Mouse (Mus musculus): Measurements from ENCODE around the gene Arid3a.

The Arid3a gene

DNA sequence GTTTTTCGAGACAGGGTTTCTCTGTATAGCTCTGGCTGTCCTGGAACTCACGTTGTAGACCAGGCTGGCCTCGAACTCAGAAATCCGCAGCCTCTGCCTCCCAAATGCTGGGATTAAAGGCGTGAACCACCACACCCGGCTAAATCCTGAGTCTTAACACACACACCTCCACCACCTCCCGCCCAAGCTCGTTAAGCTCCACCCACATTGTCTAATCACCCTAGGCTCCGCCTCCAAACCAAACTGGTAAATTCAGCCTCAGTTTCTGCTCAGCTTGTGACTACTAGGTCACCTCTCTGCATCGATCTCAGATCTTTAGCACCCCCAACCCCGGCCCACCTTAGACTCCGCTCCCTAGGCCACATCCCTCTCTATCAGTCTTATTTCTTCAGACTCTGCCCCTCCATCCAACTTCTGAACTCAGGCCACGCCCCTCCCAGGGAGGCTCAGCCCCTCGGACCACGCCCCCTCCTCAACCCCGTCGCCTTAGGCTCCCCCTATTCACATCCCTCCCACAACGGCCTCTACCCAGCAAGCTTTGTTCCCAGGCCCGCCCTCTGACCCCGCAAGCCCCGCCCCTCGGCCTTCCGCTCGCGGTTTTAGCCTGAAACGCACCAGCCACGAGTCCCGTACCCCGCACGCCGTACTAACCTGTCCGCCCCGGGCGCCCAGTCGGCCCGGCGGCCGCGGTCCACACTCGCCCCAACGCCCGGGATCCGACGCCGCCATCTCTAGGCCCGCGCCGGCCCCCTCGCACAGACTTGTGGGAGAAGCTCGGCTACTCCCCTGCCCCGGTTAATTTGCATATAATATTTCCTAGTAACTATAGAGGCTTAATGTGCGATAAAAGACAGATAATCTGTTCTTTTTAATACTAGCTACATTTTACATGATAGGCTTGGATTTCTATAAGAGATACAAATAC is 18.4 kb upstream of the Arid3a start, which contains the start of gene Med16:
Med16 (minus strand) TSS at position 757 of the 925 bp plus-strand sequence.
- DNase-seq (ENCODE audit: low read depth): peak; percentile 89

DNA sequence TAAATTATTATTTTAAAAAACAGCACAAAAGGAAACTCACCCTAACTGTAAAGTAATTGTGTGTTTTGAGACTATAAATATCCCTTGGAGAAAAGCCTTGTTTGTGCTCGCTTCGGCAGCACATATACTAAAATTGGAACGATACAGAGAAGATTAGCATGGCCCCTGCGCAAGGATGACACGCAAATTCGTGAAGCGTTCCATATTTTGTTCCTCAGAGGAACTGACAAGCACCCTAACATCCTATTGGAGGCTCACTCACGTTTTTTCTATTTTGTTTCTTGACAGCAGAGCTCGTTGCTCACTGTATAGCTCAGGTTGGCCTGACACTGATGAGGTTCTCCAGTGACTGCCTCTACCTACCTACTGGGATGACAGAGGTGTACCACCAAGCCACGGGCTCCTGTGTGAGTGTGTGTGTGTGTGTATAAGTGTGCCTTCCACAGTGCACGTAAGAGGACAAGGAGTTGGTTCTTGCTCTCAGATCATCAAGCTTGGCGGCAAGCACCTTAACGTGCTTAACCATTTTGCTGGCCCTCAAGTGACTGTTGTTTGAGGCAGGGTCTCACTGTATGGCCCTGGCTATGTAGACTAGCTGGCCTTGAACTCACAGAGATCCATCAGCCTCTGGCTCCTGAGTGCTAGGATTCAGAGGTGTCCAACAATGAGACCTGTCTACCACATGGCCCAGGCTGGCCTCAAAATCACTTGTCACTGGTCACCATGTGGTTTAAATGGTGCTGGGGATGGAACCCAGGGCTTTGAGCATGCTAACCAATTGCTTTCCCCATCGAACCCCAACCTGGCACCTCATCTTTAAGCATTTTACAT is 17.5 kb upstream of the Arid3a start:
- DNase-seq (ENCODE audit: low read depth): no peak

DNA sequence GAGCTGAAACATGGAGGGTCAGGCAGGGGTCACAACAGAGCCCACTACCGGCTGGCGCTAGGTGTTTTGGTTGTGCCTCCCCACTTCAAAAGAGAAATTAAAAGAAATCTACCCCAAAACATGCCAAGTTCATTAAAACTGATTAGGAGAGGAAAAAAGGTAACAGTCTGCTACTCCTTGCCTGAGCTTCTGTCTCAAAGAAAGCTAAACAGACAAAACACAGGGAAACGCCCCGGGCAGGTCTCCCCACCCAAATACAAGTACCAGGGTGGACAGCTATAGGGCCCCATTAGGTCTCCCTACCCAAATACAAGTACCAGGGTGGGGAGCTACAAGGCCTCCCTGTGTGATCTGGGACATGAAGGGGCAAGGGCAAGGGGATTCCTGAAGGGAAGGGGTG is 16.3 kb upstream of the Arid3a start, which contains the start of gene Gm26602:
Gm26602 (plus strand) TSS at position 301 of the 400 bp plus-strand sequence.
- no peak for DNase-seq (ENCODE audit: low read depth)

DNA sequence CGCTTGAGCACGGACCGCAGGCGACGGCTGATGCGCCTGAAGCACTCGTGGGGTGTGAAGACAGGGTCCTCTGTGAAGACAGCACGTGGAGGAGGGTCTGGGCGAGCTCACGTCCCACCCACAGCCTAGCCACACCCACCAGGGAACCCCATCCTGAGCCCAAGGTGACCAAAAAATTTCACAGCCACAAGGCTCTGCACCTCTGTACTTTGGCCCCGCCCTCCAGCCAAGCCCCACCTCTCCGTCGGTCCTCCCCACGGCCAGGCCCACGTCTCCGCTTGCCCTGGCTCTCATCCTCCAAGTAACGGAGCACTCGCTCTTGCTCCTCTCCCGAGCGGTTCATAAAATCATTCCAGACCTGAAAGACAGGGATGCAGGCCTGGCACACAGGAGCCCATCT is 14.4 kb upstream of the Arid3a start:
- DNase-seq (ENCODE audit: low read depth): no peak

GRCm38 (mm10) chr10:79914131-79914947 is 12.5 kb upstream of the Arid3a start:
- DNase-seq (ENCODE audit: low read depth): peak; percentile 58

DNA sequence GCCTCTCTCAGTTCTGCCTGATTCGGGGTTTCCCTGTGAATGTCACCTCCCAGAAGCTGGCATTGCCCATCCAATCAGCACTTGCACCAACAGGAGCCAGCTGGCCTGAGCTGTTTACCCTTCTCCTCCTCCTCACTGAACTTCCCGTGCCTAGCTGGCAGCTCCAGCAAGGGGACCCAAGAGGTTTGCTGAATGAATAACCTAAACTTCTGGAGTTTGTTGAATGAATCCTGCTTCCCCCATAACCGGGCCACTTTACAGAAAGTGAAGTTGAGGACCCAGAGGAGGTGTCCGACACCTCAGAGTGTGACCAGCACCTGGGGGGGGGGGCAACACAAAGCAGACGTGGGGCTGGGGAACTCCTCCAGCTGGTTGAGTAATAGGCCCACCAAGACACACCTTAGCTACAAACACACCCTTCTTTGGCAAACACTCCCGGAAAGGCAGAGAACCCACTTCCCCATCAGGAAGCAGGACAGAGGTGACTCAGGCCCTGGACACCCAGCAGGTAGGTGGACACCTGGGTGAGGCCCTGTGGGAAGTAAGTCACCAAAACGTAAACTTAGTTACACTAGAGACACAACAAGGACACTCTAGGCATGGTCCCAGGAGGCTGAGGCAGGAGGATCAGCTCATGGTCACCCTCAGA is 11.8 kb upstream of the Arid3a start:
- no peak for DNase-seq (ENCODE audit: low read depth)

GRCm38 (mm10) chr10:79916081-79916480 is 10.8 kb upstream of the Arid3a start:
- no peak for DNase-seq (ENCODE audit: low read depth)

- DNase-seq (ENCODE audit: low read depth): peak; percentile 64
Measured at GRCm38 (mm10) chr10:79916808-79917531, 9.9 kb upstream of the Arid3a start, which contains the start of gene Kiss1r. TSS of gene Kiss1r (plus strand) at chr10:79916971.

GRCm38 (mm10) chr10:79917532-79918100 is 9.2 kb upstream of the Arid3a start:
- DNase-seq (ENCODE audit: low read depth): no peak

GRCm38 (mm10) chr10:79918231-79919078 is 8.4 kb upstream of the Arid3a start:
- DNase-seq (ENCODE audit: low read depth): no peak

GRCm38 (mm10) chr10:79919251-79919849 is 7.5 kb upstream of the Arid3a start:
- no peak for DNase-seq (ENCODE audit: low read depth)

DNA sequence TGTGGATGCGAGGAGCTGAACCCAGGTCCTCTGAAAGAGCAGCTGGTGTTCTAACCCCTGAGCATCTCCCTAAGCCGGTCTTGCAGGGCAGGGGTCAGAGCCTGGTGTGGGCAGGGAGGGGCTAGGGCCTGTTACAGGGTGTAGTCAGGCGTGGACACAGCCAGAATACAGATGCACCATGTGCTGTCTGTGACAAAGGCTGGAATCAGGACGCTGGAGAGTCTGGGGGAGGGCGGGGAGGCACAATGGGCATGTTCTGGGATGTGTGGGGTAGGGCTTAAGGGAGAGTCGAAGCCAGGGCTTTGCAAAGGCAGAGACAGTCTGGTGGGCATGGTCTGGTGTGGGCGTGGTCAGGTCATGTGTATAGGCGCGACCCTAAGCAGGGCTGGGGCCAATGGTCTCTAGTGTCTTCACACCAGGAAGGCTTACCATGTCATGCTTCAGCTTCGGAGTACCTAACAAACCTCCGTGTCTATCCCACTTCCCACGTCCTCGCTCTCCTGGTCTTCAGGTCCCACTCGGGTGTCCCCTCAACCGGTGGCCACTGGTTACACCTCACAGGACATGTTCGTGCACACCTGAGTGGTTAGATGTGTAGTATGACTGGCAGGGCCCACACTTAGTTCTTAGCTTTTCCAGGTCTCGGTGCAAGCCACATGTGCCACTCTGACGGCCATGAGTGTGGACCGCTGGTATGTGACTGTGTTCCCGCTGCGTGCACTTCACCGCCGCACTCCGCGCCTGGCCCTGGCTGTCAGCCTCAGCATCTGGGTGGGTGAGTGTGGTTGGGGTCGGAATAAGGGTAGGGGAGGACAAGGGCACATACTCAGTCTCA is 6.6 kb upstream of the Arid3a start:
- no peak for DNase-seq (ENCODE audit: low read depth)

DNA sequence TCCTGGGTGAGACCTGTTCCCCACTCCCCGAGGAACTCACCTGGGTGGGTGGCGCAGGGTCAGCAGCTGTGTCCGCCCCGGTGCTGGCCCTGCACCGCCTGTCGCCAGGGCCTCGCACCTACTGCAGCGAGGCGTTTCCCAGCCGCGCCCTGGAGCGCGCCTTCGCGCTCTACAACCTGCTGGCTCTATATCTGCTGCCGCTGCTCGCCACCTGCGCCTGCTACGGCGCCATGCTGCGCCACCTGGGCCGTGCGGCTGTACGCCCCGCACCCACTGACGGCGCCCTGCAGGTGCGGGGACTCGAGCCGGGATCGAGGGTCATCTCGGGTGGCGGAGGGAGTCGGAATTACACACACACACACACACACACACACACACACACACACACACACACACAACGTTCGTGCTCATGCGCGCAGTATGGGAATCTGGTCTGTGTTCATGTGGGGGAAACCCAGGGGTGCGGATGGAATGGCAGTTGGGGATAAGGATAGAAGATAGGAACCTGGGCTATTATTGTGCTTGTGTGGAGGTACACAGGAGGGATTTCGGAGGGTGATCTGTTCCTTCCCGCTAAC is 5.8 kb upstream of the Arid3a start, which contains the start of gene R3hdm4:
R3hdm4 (minus strand) TSS at position 251 of the 578 bp plus-strand sequence.
- no peak for DNase-seq (ENCODE audit: low read depth)

- no peak for DNase-seq (ENCODE audit: low read depth)
Measured at GRCm38 (mm10) chr10:79921572-79921971, 5.3 kb upstream of the Arid3a start.

- DNase-seq (ENCODE audit: low read depth): peak; percentile 79
Measured at GRCm38 (mm10) chr10:79924998-79925784, 1.7 kb upstream of the Arid3a start.

GRCm38 (mm10) chr10:79925785-79926490 is 905 bp upstream of the Arid3a start:
- DNase-seq (ENCODE audit: low read depth): no peak

All from c-Kit-positive CD71-positive TER-119-negative erythroid progenitor cells, embryonic 14.5 days (primary cell).